Mouse (Mus musculus) spleen, adult 2 months (tissue): Measurements from ENCODE around the gene Afap1. TPM values are rescaled to one million over a fixed set of nuclear protein-coding genes. Genes with fewer than 3 reads are reported as not detected.
A peak's percentile ranks its signal among the peaks of the same experiment; 100 is the strongest.

ENCODE experiments used
- DNase-seq, 2 experiments: peaks; one replicate each; pipeline versions ENCODE4 v3.0.0 to v3.0.0-alpha.2; 2012 to 2021; ENCODE audit warnings: low spot score in 2 of 2, low read depth in 1 of 2
- H3K27ac ChIP-seq: fragments of 200-500 bp; 2 replicates; pipeline ENCODE4 v1.5.1; 2012; ENCODE audit warnings: low read length, inconsistent platforms; ENCODE audit not compliant: insufficient read depth
- H3K27me3 ChIP-seq: fragments of 200-500 bp; 2 replicates; pipeline ENCODE4 v1.6.1; 2012; ENCODE audit warnings: mild to moderate bottlenecking, moderate library complexity, low read length, inconsistent platforms; ENCODE audit not compliant: control insufficient read depth, insufficient read depth
- H3K36me3 ChIP-seq: fragments of 200-500 bp; 2 replicates; pipeline ENCODE4 v1.6.1; 2012; ENCODE audit warnings: mild to moderate bottlenecking, low read length, inconsistent platforms; ENCODE audit not compliant: control insufficient read depth, insufficient read depth
- H3K4me1 ChIP-seq: fragments of 200-500 bp; 2 replicates; pipeline ENCODE4 v1.6.1; 2011; ENCODE audit warnings: inconsistent platforms; ENCODE audit not compliant: control insufficient read depth, insufficient read depth, insufficient read length
- H3K4me3 ChIP-seq: fragments of 200-500 bp; 2 replicates; pipeline ENCODE4 v1.5.1; 2011; ENCODE audit warnings: mild to moderate bottlenecking, inconsistent platforms; ENCODE audit not compliant: insufficient read depth, insufficient read length; ENCODE audit errors: extremely low read depth
- CTCF ChIP-seq: fragments of 200-500 bp; IDR thresholded peaks from 2 replicates; pipeline ENCODE4 v1.5.1; 2011; ENCODE audit warnings: mild to moderate bottlenecking, inconsistent platforms; ENCODE audit not compliant: insufficient read depth, insufficient read length, insufficient replicate concordance; ENCODE audit errors: extremely low read depth
- POLR2A ChIP-seq: fragments of 200-500 bp; IDR thresholded peaks from 2 replicates; pipeline ENCODE4 v1.6.1; 2011; ENCODE audit warnings: low read depth, low read length, inconsistent platforms
- WGBS: fragments of 180-500 bp; shearing (Covaris S2); methylation state at CpG from one replicate; pipeline ENCODE4 v1.1.7; 2018; 5-methylcytosine and 5-hydroxymethylcytosine counted together
- polyA plus RNA-seq: library from polyadenylated mRNA; depleted of rRNA; stranded (reverse); fragments of >200 nt; gene quantifications from 2 replicates; pipeline ENCODE4 v1.2.3, GENCODE M21; 2012

The Afap1 gene
- polyA plus RNA-seq, 1 experiment: 4.5 TPM

DNA sequence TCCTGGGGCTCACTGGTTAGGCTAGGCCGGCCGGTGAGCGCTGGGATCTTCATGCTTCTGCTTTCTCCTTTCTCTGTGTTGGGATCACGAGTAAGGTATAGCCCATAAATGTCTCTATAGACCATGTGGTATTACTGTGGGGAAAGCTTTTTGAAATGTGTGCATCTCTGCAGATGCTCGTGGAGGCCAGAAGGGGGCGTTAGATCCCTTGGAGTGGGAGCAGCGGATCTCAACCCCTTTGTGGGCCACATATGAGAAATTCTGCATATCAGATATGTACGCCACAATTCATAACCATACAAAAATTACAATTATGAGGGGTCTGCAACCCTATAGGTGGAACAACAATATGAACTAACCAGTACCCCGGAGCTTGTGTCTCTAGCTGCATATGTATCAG lies 4.2 kb upstream of the Afap1 start:
- Histone ChIP-seq H3K36me3 (no peaks in the 10 kb centered on the region), H3K27ac (no peak overlapping the region), H3K4me1 (peaks cover 2% of the 10 kb centered on the region; the same call in 1 of the 2 replicates), H3K4me3 (no peak overlapping the region), H3K27me3 (0 out of 2 replicates have a peak, but pooled peaks cover 2% of the 10 kb centered on the region)
- 43% methylated on average over 9 of the region's 9 CpGs for WGBS
- TF ChIP-seq CTCF (no peak), POLR2A (no peak)
- no peak for DNase-seq

DNA sequence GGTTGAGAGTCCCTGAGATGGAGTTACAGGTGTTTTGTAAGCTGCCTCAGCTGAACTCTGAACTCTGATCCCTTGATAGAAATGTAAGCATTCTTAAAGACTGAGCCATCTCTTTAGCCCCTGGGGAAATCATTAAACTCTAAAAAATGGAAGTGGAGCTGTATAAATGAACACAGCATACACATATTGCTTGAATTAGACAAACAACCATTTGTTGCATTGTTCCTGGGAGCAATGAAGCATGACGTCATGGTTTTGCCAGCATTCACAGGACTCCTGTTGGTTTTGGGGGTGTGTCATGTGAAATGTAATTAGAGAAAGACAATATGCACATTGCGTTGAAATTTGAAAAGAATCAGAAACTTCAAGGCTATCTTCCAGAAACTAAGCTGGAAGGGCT lies 3.5 kb upstream of the Afap1 start:
- Histone ChIP-seq H3K27ac (no peak overlapping the region), H3K27me3 (0 out of 2 replicates have a peak, but pooled peaks cover 2% of the 10 kb centered on the region), H3K36me3 (no peaks in the 10 kb centered on the region), H3K4me3 (no peak overlapping the region), H3K4me1 (peaks cover 2% of the 10 kb centered on the region; the same call in 1 of the 2 replicates)
- DNase-seq: no peak
- WGBS: 79% methylated on average over 2 of the region's 2 CpGs
- TF ChIP-seq CTCF: no peak
- TF ChIP-seq POLR2A: no peak

DNA sequence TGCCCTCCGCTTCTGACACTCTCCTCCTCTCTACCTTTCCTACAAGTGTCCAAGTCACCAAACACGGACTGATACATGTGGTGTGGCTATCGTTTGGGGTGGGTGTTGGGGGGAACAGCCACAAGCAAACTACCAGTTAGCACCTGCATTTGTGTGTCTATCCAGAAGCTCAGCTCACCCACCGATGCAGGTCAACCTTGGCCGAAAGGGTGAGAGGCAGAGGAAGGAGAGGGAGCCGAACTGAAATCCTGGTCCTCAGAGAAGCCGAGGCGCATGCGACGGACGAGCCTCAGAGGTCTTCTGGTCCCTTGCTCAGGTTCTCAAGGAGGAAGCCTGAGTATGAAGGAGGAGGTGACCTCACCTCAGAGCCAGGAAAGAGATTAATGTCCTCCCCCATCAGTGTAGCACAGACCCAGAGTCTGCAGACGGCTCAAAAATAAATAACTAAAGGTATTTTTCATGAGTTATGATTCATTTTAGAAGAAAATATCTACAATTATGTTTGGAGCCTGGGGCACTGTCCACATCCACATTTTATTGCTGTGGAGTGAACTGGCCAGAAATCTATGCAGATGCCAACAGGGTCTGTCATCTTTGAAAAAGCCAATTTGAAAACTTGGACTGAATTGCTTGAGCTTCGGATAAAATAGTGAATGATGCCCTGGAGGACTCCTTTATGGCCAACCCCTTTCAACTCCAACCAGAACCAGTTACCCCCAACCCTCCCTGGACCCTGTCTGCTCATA lies 2.0 kb upstream of the Afap1 start:
- 91% methylated on average over 13 of the region's 13 CpGs for WGBS
- no peaks in the 10 kb centered on the region for H3K36me3 ChIP-seq
- no peak overlapping the region for H3K4me3 ChIP-seq
- TF ChIP-seq CTCF: no peak
- no peak for TF ChIP-seq POLR2A
- H3K4me1 ChIP-seq: peaks cover 2% of the 10 kb centered on the region; the same call in 1 of the 2 replicates
- 0 out of 2 replicates have a peak, but pooled peaks cover 2% of the 10 kb centered on the region for H3K27me3 ChIP-seq
- H3K27ac ChIP-seq: no peak overlapping the region
- no peak for DNase-seq

- no peak for TF ChIP-seq POLR2A
- Histone ChIP-seq H3K27me3 (0 out of 2 replicates have a peak, but pooled peaks cover 2% of the 10 kb centered on the region), H3K27ac (no peak overlapping the region), H3K4me3 (no peak overlapping the region), H3K36me3 (no peaks in the 10 kb centered on the region), H3K4me1 (peaks cover 2% of the 10 kb centered on the region; the same call in 1 of the 2 replicates)
- DNase-seq: no peak
- WGBS: 83% methylated on average over 3 of the region's 3 CpGs
Measured at GRCm38 (mm10) chr5:35892363-35892762, 756 bp upstream of the Afap1 start.

DNA sequence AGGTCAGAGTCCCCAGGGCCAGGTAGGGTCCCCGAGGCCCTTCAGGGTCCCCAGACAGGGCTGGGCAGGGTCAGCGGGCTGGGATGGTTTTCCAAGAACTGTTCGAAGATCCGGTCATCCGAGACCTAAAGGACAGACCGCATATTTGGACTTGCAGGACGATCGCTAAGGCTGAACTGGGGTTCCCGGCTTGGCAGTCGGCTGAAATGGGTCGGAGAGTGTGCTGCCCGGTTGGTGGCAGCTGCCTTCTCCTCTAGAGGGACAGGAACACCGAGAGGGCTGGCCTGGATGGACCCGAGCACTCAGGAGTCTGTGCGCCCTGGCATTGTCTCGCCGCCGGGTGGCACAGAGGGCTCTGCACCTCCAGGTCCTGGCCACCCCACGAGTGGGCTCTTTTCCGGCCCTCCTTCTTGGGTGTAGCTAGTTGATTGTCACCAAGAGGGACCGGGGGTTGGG lies 714 bp downstream of the Afap1 start:
- TF ChIP-seq CTCF (no peak), POLR2A (no peak)
- peak in 1 of 2 experiments; percentile 40 for DNase-seq
- no peaks in the 10 kb centered on the region for H3K36me3 ChIP-seq
- H3K4me3 ChIP-seq: peak overlapping the region; percentile 71
- 5% methylated on average over 21 of the region's 21 CpGs for WGBS
- H3K27ac ChIP-seq: 0 out of 2 replicates have a peak overlapping the region, but pooled peaks have one; percentile 10
- 0 out of 2 replicates have a peak, but pooled peaks cover 2% of the 10 kb centered on the region for H3K27me3 ChIP-seq
- H3K4me1 ChIP-seq: peaks cover 2% of the 10 kb centered on the region; the same call in 1 of the 2 replicates

- WGBS: 55% methylated on average over 30 of the region's 30 CpGs
- H3K27ac ChIP-seq: no peak overlapping the region
- H3K27me3 ChIP-seq: 0 out of 2 replicates have a peak, but pooled peaks cover 2% of the 10 kb centered on the region
- peaks cover 2% of the 10 kb centered on the region; the same call in 1 of the 2 replicates for H3K4me1 ChIP-seq
- DNase-seq: no peak
- H3K4me3 ChIP-seq: peak overlapping the region; percentile 71; the same call in 1 of the 2 replicates
- no peaks in the 10 kb centered on the region for H3K36me3 ChIP-seq
- TF ChIP-seq CTCF (no peak), POLR2A (no peak)
Measured at GRCm38 (mm10) chr5:35894295-35895047, 1.4 kb downstream of the Afap1 start.
